Mouse (Mus musculus) gastrocnemius, adult 18-20 months (tissue): ENCODE results near the gene Cenpx. TPM values are rescaled to one million over a fixed set of nuclear protein-coding genes. Genes with fewer than 3 reads are reported as not detected.
"Not testable (repeated sequence)": the region's sequence is repeated elsewhere in the genome, so short reads cannot be mapped to it uniquely, and the experiment has no call there.

ENCODE experiments used
- DNase-seq: peaks from one replicate; pipeline ENCODE4 v3.0.0; 2021; ENCODE audit warnings: low spot score
- total RNA-seq, 2 experiments: library from RNA; stranded (reverse); gene quantifications; 2 replicates each; pipeline ENCODE4 v1.2.3; 2021

The Cenpx gene
- total RNA-seq, 2 experiments from 2014 or later: 24.2 to 32.0 TPM

- no peak for DNase-seq
Measured at GRCm38 (mm10) chr11:120703696-120704454, 9.7 kb downstream of the Cenpx start.

- DNase-seq: peak; percentile 77
Measured at GRCm38 (mm10) chr11:120697741-120698140, 15.8 kb downstream of the Cenpx start.

GRCm38 (mm10) chr11:120696568-120696967, 17.0 kb downstream of the Cenpx start:
- no peak for DNase-seq

DNA sequence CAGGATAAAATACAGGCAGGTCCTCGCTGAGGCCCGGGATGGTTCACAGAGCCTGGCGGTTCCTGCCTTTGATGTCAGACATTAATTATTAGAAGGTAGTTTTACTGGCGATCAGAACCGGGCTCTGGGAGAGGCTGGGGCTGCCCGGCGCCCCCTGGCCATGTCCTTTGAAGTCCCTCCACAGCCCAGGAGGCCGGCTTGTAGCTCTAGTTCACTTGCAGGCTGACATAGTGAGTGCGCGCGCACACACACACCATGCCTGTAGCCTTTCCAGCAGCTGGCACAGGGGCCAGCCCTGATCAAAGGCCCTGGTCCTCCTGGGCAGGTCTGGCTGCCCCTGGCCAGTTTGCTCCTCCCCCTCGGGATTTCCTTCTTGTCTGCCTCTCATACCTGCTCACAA, 17.9 kb downstream of the Cenpx start:
- DNase-seq: no peak

GRCm38 (mm10) chr11:120695184-120695583, 18.4 kb downstream of the Cenpx start:
- no peak for DNase-seq

DNA sequence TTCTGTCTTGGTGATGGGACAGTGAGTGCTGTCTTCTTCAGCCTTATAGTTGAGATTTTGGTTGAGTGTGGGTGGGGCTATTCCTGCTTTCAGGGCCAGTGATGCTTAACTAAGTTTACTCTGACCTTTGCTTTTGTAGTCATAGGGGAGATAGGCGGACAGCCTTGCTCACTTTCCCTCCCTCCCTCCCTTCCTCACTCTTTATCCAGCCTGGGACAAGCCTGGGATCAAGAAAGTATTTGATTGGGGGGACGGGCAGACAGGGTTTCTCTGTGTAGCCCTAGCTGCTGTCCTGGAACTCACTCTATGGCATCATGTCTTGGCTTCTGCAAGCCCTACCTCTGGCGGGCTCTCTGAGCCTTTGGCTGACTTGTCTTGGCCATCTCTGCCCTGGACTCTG, 20.1 kb downstream of the Cenpx start:
- no peak for DNase-seq

DNA sequence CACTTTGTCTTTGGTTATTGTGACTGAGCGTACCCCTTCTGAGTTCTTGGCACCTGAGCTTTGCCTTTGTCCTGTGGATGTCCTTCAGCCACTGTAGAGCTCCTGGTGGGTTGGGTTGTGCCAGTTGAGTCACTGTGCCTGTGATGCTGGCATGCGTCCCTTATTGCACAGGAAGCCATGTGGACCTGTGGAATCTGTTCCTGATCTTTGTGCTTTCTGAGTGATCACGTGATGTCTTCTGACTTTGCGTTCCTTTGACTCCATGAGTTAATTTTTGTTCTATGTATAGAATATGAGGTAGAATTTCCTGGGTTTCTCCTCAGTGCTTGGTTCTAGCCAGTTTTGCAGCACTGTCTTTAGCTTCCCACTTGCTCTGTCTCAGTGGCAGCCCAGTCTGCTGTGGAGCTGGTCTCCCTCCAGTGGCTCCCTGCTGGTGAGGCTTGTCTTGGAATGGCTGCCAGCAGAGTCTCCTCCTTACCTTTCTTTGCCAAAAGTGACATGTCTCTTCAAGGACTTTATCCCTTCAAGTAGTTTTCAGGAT, 21.0 kb downstream of the Cenpx start:
- DNase-seq: no peak

DNA sequence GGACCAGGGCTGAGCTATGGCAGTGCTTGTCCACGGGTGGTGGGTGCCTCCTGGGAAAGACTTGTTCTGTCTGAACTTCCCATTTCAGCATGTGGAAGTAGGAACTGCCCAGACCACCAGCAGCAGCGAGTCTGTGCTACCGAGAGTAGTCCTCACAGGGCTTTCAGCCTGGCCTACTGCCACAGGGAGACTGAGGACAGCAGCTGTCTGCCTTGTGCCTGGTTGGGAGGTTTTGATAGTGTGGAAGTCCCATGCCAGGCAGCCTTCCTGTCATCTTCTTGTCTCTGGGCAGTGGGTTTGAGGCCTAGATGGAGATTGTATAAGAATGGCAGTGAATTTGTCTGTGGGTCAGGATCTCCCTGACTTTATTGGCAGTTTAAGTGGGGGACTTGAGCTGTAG, 24.2 kb downstream of the Cenpx start:
- DNase-seq: no peak

DNA sequence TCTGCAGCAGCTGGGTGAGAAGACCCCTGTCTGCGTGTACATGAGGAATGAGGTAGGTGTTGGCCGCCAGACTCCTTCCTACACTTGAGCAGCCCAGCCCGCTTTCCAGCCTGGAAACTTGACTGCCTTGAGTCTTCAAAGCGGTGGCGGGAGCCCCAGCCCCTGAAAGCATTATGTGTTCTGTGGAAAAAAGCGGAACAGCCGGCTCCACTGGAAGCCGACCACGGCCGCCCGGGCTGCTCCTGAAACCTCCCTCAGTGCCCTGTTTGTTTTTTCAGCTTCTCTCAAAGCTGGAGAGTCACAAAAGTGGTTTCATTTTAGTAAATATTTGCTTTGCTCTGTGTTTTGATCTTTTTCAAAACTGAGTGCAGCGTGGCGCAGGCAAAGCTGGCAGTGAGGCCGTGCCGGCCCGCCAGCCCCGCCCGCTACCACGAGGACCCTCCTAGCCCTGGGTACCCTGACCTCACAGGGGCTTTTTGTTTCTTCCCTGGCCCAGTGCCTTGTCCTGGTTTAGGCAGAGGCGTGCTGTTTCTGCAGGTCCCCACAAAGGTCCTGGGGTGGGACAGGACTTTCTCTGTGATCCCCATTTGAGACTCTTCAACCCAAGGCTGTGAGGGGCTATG, 26.8 kb downstream of the Cenpx start:
- no peak for DNase-seq

GRCm38 (mm10) chr11:120684660-120685059, 28.9 kb downstream of the Cenpx start:
- no peak for DNase-seq

- peak; percentile 53 for DNase-seq
Measured at GRCm38 (mm10) chr11:120684086-120684485, 29.5 kb downstream of the Cenpx start.

- DNase-seq: no peak
Measured at GRCm38 (mm10) chr11:120683536-120683935, 30.0 kb downstream of the Cenpx start.

DNA sequence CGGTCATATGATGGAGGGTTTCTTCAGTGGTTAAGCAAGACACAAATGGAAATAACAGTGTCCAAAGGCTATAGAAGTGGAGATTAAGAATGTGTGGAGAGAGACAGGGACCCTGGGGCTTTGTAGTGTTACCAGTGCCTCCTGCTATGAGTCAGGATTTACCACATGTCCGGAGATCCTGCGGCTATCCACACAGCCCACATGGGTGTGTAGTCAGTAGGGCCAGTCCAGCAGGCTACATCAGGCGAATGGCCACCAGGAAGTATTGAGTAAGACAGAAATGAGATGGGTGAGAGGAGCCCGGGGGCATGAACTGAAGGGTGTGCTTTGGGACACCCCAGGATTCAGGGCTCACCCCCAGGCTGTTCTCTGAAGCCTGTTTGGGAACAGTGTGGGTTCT, 30.9 kb downstream of the Cenpx start:
- DNase-seq: no peak

GRCm38 (mm10) chr11:120679909-120680308, 33.6 kb downstream of the Cenpx start:
- no peak for DNase-seq

GRCm38 (mm10) chr11:120676951-120677350, 36.6 kb downstream of the Cenpx start:
- no peak for DNase-seq

GRCm38 (mm10) chr11:120675875-120676274, 37.7 kb downstream of the Cenpx start:
- not testable (repeated sequence) for DNase-seq

- no peak for DNase-seq
Measured at GRCm38 (mm10) chr11:120673594-120674122, 39.9 kb downstream of the Cenpx start.

- peak; percentile 96 for DNase-seq
Measured at GRCm38 (mm10) chr11:120672687-120673593, 40.6 kb downstream of the Cenpx start, which contains the start of gene Aspscr1. Gene Aspscr1 (plus strand): TSS chr11:120672973.

DNA sequence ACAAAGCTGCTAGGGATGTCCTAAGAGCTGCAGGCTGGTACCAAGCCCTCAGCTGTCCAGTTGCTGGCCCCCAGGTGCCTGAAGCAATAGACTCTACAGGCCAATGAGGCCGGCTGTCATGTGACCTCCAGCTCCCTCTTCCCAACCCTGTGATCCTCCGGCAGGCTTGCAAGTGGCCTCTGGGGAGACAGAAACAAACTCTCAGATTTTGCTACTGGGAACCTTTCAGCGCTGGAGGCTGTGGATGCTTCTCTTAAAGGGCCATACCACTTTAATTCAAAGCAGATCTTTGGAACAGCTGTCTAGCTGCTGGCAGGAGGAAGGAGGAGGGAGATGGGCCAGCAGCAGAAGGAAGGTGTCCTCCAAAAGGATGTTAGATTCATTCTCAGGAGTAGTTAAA, 46.9 kb downstream of the Cenpx start:
- no peak for DNase-seq

- no peak for DNase-seq
Measured at GRCm38 (mm10) chr11:120665406-120665805, 48.1 kb downstream of the Cenpx start.

- no peak for DNase-seq
Measured at GRCm38 (mm10) chr11:120663714-120664113, 49.8 kb downstream of the Cenpx start.
